Mouse (Mus musculus): ENCODE data around the gene Arl4d. TPM values are rescaled to one million over a fixed set of nuclear protein-coding genes. Genes with fewer than 3 reads are reported as not detected.
"Not testable (repeated sequence)": the region's sequence is repeated elsewhere in the genome, so short reads cannot be mapped to it uniquely, and the experiment has no call there.

The Arl4d gene
- 10 to 100 TPM; 12.6 to 14.2 TPM for total RNA-seq (2021)
- long read RNA-seq, experiment 1, partial matches to known transcripts: 1 of 4 reads
- long read RNA-seq, experiment 1, other reads (novel, unspliced or antisense): 1 of 4 reads
- long read RNA-seq, experiment 2, partial matches to known transcripts: 1 of 5 reads
- long read RNA-seq, experiment 2, other reads (novel, unspliced or antisense): 0 of 5 reads

- peak; percentile 92 to 97 for DNase-seq (ENCODE audit: low spot score in 2 of 2)
These were observed at the start of gene Arl4d for GRCm38 (mm10) chr11:101664825-101665635. Gene Arl4d (plus strand): TSS chr11:101665541.

DNA sequence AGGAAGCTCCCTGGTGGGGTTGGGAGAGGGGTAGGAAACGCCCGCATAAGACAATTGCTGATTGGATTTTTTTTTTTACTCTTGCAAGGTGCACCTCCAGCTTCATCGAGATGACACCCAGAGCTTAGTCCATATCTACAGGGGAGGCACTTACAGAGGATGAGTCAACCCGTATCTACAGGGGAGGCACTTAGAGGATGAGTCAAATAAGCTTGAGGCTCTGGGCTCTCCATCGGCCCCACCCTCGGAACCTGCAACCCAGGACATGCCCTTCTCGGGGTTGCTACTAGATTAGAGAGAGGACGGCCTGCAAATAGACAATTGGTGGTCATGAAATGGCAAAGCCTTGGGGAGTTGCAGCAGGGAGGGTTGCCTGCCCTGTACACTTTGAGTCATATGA, 49.2 kb upstream of the Arl4d start:
- DNase-seq (ENCODE audit: low spot score in 2 of 2): no peak

DNA sequence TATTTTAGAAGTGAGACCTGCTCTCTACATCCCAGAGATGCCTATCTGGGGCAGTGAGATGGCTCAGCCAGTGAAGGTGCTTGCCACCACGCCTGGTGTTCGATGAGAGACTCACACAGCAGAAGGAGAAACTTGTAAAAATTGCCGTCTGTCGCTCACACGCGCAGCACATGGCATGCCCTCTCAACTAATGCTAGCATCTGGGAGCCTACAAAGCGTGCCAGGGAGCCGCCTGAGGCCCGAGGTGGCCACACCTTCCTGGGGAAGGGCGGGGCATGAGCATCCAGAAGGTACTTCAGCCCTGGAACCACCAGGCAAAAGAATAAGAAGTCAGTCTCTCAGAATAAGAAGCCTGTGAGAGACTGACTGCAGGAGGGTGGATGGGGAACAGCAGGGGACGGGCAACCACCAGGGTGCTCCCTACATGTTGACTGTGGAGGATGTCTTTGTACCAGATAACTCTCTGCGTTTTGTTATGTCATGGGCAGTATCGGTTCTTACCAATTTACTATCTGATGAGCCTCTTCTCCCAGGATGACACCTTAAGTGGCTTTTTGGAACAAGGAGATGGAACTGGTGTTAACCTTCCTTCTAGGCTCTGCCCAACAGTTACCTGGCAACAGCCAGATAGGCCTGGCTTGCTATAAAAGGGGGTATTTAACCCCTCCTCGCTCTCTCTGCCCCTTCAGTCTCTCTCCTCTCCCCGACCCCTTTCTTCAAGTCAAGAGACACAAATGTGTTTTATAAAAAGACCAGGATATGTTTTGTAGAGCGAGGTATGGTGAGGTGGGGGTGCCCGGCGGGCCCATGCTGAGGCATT, 48.2 kb upstream of the Arl4d start:
- peak; percentile 29 to 31 for DNase-seq (ENCODE audit: low spot score in 2 of 2)

- peak in 1 of 2 experiments; percentile 36 for DNase-seq (ENCODE audit: low spot score in 2 of 2)
These were observed 47.5 kb upstream of the Arl4d start for GRCm38 (mm10) chr11:101617849-101618248.

GRCm38 (mm10) chr11:101618596-101618995, 46.7 kb upstream of the Arl4d start:
- DNase-seq (ENCODE audit: low spot score in 2 of 2): no peak

DNA sequence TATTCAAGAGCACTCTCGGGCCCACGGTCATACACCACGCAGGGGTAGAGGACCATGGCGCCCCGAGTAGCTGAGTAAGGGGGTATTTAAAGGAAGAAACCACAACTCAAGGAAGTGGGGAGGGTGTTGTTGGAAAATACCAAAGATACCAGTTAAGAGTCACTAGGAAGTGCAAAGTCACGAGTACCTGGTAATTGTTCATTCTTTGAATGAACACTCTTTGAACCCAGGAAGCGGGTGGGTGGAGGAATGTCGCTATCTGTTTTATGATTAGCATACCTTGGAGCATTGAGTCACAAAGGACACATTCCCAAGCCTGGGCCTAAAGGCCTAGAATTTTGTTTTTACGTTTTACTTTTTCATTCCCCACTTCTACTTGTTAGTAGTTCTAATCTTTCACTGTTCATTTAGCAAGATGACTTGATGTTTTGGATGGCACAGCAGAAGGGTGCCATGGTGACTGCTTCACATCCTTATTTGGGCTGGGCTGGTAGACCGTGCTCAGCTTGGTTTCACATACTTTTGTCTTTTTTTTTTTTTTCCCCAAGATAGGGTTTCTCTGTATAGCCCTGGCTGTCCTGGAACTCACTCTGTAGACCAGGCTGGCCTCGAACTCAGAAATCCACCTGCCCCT, 45.2 kb upstream of the Arl4d start:
- not testable (repeated sequence) for DNase-seq (ENCODE audit: low spot score in 2 of 2)

DNA sequence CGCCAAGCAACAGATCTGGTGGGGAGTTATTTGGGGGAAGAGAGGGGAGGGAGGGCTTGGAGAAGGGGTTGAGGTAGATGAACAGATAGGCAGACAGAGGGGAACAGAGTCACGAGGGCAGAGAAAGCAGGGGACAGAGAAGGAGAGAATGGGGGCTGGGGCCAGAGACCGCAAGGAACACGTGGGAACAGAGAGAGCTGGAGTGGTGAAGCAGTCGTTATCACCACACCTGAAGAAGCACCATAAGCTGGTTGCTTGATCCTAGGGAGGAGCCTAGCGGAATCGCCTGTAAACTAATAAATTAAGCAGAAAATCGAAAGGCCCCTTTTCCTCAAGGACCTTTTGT, 38.7 kb upstream of the Arl4d start:
- DNase-seq (ENCODE audit: low spot score in 2 of 2): no peak

DNA sequence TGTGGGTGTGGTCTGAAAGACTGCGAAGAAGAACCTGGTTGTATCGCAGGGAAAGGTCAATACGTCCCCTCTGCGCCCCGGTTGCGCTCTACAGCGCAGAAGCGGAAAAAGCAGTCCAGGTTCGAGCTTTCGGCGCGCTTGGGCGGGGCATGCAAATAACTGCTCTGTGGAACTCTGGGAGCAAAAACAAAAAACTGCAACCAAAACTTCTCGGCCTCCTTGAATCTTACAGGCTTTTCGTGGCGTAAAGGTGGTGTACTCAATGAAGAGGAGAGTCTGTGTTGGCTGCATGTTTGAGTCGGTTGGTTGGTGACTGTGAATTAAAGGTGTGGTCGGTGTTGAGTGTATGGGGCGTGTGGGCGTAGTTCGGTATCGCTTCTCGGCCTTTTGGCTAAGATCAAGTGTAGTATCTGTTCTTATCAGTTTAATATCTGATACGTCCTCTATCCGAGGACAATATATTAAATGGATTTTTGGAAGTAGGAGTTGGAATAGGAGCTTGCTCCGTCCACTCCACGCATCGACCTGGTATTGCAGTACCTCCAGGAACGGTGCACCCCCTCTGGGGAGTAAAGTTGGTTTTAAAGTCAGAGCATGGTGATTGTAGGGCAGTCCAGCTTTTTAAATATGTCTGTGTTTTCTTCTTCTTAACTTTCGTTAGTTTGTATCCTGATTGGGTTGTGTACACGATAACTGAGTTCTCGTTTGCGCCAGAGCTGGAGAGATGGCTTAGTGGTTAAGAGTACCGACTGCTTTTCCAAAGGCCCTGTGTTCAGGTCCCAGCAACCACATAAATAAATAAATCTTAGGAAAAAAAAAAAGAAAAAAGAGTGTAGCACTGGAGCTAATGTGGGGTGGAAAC, 38.1 kb upstream of the Arl4d start, which contains the start of gene Rdm1:
TSS of gene Rdm1 (plus strand) at position 201 of the 862 bp plus-strand sequence.
- peak; percentile 76 for DNase-seq (ENCODE audit: low spot score in 2 of 2)

DNA sequence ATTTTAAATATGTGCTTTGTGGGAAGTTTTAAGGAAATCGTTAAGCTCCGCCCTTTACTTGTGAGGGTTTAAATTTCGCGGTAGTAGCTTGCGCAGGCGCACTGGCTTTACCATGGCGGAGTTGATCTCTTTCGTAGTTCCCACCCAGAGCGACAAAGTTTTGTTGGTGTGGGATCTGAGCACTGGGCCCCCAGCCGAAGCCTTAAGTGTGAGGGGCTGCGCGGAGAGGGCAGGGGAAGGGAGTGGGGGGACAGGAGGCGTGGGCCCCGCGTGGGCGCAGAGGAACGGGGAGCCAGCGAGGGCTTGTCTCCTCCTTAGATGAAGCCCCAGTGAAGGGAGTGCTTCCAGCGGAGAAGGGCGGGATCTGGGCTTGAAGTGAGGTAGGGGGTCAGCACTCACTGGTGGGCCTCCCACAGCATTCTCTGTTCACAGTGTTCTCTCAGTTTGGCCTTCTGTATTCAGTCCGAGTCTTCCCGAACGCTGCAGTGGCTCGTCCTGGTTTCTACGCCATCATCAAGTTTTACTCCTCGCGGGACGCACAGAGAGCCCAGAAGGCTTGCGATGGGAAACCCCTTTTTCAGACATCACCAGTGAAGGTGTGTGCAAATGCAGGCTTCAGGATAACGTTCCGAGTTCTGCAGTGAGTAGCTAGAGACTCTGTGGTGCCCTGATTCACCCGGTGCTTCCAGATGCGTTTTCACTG, 37.3 kb upstream of the Arl4d start:
- peak; percentile 82 to 83 for DNase-seq (ENCODE audit: low spot score in 2 of 2)

DNA sequence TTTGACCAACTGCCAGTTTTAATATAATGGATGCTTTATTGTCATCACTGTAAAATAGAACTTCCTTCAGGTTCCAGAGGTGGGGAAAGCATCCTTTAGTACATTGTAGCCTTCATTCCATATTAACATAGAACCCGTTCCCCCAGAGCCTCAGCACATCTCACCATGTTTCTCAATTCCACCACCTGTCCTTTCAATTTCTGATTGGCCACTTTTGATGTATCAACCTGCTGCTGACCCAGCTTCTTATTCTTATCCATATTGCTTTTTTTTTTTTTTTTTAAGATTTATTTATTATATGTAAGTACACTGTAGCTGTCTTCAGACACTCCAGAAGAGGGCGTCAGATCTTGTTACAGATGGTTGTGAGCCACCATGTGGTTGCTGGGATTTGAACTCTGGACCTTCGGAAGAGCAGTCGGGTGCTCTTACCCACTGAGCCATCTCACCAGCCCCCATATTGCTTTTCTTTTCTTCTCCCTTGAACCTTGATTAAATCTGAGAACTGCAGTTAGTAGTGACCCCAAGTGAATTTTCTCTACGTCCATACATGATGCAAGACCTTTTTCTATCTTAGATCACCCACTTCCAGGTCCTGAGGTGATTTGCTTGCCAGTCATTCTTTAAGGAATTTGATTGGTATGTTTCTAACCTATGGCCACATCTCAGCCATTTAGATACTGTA, 36.5 kb upstream of the Arl4d start:
- DNase-seq (ENCODE audit: low spot score in 2 of 2): not testable (repeated sequence)

DNA sequence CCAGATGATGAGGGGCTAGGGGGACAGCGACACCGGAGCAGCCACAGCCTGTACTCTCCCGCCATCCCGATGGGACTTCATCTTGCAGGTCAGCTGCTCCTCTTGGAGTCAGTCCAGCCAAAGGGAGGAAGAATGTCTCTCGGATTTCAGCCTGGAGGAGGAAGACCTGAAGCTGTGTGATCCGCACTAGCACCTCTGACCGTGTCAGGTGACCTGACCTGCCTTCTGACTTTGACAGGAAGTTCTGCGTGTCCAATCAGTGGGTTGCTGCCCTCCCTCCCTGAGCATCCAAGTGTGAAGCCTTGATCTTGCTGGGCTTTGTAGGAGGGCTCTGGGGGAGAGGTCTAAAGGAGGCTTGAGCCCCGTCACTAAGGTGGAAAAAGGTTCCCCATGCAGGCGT, 29.7 kb upstream of the Arl4d start:
- no peak for DNase-seq (ENCODE audit: low spot score in 2 of 2)

DNA sequence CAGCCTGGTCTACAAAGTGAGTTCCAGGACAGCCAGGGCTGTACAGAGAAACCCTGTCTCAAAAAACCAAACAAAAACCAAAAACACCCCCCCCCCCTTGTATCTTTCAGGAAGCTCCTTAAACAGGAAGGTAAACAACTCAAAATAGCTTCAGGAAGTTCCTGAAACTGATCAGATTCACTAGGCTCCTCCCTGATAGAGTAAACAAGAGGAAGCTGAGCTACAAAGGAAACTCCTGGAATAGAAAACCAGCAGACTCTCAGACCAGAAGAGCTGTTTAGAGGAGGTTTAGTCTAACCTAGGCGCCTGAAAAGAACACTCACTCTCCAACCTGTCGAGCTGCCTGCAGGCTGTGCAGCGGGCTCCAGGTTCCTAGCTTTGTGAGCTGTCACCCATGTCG, 25.6 kb upstream of the Arl4d start:
- DNase-seq (ENCODE audit: low spot score in 2 of 2): no peak

DNA sequence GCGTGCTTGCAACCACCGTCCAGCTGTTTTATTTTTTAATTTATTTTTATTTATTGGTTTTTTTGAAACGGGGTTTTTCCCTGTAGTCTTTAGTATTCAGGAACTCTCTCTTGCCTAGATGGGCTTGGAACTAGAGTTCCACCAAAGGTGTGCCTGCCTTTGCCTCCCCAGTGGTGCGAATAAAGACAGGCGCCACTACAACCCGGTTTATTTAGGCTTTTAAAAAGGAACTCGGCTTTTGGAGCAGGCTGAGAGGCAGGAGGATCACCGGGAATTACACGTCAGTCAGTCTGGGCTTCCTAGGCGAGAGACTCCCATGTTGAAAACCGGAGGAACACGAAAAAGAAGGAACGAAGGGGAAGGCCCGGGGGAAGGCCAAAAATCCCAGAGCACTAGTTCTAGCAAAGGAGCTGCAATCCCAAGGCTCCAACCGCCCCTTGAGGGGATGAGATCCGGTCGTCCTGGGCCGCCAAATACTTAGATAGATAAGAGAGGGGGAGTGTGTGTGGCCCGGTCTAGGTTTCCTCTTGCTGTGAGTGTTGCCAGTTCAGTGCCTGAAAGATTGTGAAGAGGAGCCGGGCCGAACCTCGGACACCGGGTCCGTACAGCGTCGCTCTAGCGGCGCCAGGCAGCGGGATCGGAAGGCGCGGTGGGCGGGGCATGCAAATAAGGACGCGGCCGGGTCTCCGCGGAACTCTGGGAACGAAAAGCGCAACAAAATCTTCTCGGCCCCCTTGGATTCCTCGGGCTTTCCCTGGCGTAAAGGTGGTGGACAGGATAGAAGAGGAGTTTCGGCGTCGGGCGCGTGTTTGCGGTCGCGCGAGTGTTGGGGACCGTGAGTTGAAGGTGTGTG, 24.3 kb upstream of the Arl4d start:
- DNase-seq (ENCODE audit: low spot score in 2 of 2): peak; percentile 77 to 80

DNA sequence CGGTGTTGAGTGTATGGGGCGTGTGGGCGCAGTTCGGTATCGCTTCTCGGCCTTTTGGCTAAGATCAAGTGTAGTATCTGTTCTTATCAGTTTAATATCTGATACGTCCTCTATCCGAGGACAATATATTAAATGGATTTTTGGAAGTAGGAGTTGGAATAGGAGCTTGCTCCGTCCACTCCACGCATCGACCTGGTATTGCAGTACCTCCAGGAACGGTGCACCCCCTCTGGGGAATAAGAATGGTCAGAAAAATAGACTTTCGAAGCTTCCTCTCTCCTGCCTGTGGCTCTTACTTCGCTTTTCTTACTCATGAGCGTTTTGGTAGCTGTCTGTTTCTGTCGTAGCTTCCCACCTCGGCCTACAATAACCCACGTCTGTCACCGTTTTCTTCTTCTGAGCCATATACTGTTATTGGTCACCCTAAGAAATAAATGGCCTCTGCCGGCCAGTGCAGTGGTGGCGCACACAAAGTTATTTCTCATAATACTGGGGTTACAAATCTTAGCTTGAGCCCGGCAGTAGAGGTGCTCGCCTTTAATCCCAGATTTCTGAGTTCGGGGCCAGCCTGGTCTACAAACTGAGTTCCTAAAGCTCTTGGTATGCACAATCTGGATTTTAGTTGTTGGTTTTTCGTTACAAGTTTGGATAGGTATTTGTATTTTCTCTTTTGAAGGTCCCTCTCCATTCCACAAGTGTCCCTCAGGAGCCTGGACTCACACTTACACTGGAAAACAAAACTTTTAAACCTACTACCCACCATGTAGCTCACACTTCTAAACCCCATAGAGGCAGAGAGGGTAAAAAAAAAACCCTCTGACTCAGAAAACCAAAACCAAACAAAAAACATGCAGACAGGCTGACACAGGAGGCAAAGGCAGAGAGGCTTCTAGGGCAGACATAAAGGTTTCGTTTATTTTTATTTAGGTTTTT, 23.4 kb upstream of the Arl4d start:
- DNase-seq (ENCODE audit: low spot score in 2 of 2): peak; percentile 39 to 50

DNA sequence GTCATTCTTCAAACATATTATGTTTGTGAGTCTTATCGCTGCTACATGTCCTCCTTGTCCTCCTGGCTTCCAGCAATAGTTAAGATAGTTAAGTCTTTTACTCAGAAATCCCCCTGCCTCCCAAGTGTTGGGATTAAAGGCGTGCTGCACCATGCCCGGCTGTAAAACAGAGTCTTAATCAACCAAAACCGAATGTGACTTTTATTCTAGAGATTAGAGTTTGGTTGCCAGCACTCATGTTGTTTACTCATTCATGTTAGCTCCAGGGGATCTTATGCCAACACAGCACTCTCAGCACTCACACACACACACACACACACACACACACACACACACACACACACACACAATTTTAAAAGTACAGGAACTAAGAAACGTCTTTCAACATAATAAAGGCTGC, 22.4 kb upstream of the Arl4d start:
- DNase-seq (ENCODE audit: low spot score in 2 of 2): no peak

- no peak for DNase-seq (ENCODE audit: low spot score in 2 of 2)
These were observed 20.8 kb upstream of the Arl4d start for GRCm38 (mm10) chr11:101644591-101644990.

- not testable (repeated sequence) for DNase-seq (ENCODE audit: low spot score in 2 of 2)
These were observed 20.3 kb upstream of the Arl4d start for GRCm38 (mm10) chr11:101645043-101645410.
